Mouse (Mus musculus) ovary, postnatal 36 days (tissue): Measurements from ENCODE around the gene Abtb2.

ENCODE experiments used
- DNase-seq: peaks from one replicate; pipeline ENCODE4 v3.0.0; 2022; ENCODE audit warnings: low spot score, mixed read lengths

Gene Abtb2

GRCm38 (mm10) chr2:103690425-103690824, 124.3 kb downstream of the Abtb2 start:
- DNase-seq = peak; percentile 29

DNA sequence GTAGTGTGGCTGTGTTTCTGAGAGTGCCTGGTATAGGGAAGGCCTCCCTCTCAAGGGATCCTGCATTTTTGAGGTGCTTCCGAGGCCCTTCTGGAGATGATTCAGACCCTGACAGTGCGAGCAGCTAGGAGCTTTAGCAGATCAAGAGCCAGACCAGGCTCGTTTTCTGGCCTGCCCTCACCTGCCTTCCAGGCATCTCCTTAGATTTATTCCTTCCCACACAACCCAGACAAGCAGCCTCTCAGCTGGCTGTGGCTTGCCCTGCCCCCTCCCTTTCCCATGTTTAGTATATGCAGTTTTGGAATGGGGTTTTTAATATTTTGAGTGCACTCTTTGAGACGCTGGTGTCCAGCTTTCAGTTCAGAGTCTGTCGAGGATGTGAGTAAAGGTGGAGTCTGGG, 124.7 kb downstream of the Abtb2 start:
- DNase-seq = no peak

DNA sequence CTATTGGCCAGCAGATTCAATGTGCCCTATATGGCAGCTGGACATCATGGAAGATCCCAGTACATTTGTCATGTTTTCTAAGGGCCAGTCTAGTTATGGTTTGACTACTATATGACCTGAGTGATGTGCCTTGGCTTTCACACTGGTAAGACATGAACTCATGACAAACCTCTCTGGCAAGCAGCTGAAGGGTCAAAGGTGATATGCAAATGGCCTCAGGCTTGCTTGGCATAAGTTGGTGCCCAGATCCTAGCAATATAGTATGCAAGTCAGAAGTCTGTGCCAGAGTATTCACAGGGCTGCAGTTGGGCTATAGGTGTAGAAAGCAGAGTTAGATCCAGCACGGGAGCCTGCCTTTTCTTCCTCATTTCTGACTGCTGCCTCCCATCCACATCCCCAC, 125.2 kb downstream of the Abtb2 start:
- DNase-seq = no peak

- no peak for DNase-seq
Observed at GRCm38 (mm10) chr2:103692810-103693209, 126.7 kb downstream of the Abtb2 start.

DNA sequence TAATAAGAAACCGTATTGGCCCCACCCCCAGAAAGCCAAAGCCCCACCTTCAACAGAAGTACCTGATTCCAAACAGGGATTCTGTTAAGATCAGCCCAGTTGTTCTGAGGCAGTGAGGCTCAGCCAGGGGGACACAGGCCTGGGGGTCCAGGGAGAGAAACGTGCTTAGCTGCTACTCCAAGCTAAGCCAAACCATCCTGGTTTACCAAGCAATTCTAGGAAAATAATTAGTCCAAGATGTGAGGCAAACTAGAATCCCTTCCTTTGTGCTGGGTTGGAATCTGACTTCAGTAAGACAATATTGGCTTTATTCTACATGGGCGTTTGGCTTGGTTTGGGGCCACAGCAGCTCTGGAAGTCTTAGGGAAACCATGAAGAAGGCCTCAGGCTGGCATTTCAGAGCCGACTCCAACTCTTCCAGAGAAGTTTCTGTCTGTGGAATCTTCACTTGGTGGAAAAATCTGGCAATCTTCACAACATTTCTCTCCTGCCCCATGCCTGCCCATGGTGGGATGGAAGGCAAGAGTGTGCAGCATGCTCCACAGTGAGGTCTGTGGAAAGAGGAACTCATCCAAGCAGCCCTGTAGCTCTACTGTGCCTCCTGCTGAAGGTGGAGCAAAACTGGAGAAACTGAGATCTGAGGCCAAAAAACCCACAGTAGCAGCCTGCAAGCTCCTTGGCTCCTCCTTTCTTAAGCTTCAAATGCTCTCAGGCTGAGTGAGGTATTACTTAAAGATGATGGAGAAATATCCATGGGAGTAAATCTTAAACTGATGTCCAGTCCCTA, 128.9 kb downstream of the Abtb2 start:
- DNase-seq = no peak

DNA sequence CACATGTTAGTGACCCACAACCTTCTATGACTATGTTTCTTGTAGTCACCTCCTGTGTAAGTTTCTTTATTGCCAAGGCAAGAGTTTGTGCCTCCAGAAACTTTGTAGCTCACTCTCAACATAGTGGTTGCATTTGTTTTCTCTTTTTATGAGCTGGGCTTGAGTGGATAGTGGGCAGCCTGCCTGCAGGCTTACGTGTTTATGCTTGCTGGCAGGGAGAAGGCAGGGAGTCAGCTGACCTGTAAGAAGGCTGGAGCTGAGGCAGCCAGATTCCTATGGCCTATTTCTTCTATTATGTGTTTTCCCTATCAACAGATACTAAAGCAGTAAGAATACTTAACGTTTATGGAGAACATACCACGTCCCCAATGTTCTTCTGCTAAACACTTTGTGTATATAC, 130.1 kb downstream of the Abtb2 start:
- peak; percentile 35 for DNase-seq

GRCm38 (mm10) chr2:103700514-103700913, 134.4 kb downstream of the Abtb2 start:
- no peak for DNase-seq

DNA sequence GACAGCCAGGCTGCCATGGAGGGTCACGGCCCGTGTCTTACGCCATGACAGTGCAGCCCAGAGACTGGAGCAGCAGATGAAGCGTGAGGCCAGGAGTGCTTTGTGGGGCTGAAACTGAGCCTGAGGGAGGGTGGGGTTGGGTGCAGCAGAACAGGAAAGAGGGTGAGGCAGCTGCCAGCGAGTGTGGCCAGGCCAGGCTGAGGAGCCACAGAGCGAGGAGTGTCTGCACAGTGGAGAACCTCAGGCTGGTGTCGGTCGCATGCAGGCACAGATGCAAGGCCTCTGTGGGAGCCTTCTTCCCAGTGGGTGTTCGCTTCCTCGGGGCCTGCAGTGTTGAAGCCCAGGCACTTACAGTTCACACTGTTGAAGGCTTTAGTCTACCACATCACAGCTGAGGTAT, 137.2 kb downstream of the Abtb2 start:
- no peak for DNase-seq

- DNase-seq = no peak
Observed at GRCm38 (mm10) chr2:103703865-103704264, 137.8 kb downstream of the Abtb2 start.

GRCm38 (mm10) chr2:103705826-103706225, 139.7 kb downstream of the Abtb2 start:
- DNase-seq = no peak

- DNase-seq = peak; percentile 82
Observed at GRCm38 (mm10) chr2:103706226-103706625, 140.1 kb downstream of the Abtb2 start.

GRCm38 (mm10) chr2:103707056-103707776, 141.1 kb downstream of the Abtb2 start:
- no peak for DNase-seq

GRCm38 (mm10) chr2:103710849-103711248, 144.7 kb downstream of the Abtb2 start:
- no peak for DNase-seq

- no peak for DNase-seq
Observed at GRCm38 (mm10) chr2:103713831-103714230, 147.7 kb downstream of the Abtb2 start.

- no peak for DNase-seq
Observed at GRCm38 (mm10) chr2:103714412-103714811, 148.3 kb downstream of the Abtb2 start.

GRCm38 (mm10) chr2:103718594-103719291, 152.6 kb downstream of the Abtb2 start:
- DNase-seq = peak; percentile 68

GRCm38 (mm10) chr2:103719292-103719646, 153.2 kb downstream of the Abtb2 start:
- no peak for DNase-seq

GRCm38 (mm10) chr2:103724521-103724920, 158.4 kb downstream of the Abtb2 start:
- no peak for DNase-seq

GRCm38 (mm10) chr2:103728027-103728540, 162.0 kb downstream of the Abtb2 start:
- DNase-seq = no peak

- DNase-seq = no peak
Observed at GRCm38 (mm10) chr2:103730999-103731398, 164.9 kb downstream of the Abtb2 start.

- DNase-seq = no peak
Observed at GRCm38 (mm10) chr2:103731423-103731822, 165.3 kb downstream of the Abtb2 start.

GRCm38 (mm10) chr2:103742821-103743220, 176.7 kb downstream of the Abtb2 start:
- DNase-seq = no peak

DNA sequence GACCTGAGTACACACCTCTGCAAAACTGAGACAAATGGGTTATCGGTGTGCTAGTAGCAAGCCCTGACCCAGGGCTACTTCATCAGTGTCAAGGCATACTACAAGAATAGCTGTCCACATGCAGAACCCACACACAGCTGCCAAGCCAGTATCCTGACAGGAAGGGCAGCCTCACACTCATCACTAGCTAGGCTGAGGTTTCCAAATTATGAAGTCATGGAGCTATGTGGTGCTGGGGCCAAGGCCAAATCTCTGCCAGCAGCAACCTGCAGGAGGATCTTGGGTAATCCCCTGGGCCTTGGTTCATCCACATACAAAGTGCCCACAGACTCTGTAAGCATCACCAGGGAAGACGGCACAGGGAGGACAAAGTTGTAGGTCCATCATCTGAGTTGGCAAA, 177.4 kb downstream of the Abtb2 start:
- no peak for DNase-seq
